Mouse (Mus musculus) E14TG2a.4 (cell line): Measurements from ENCODE around the gene Cdh12.
"Not testable (repeated sequence)": the region's sequence is repeated elsewhere in the genome, so short reads cannot be mapped to it uniquely, and the experiment has no call there.

Experiments
- H3K27me3 ChIP-seq: 2 replicates; pipeline ENCODE4 v1.6.1; 2014; ENCODE audit warnings: low read length, control low read depth; ENCODE audit not compliant: insufficient read depth
- H3K36me3 ChIP-seq: 2 replicates; pipeline ENCODE4 v1.6.1; 2014; ENCODE audit warnings: low read length, control low read depth; ENCODE audit not compliant: insufficient read depth
- H3K4me1 ChIP-seq: replicated peaks from 2 replicates; pipeline ENCODE4 v1.6.1; 2014; ENCODE audit warnings: low read depth, low read length, control low read depth
- H3K4me3 ChIP-seq: replicated peaks from 2 replicates; pipeline ENCODE4 v1.5.1; 2014; ENCODE audit warnings: mild to moderate bottlenecking, low read length
- H3K9me3 ChIP-seq: 2 replicates; pipeline ENCODE4 v1.6.1; 2014; ENCODE audit warnings: low read length, control low read depth
- CTCF ChIP-seq: conservative IDR thresholded peaks from 2 replicates; pipeline ENCODE4 v1.5.1; 2014; ENCODE audit warnings: low read length
- NANOG ChIP-seq: IDR thresholded peaks from 2 replicates; pipeline ENCODE4 v1.6.1; 2014; ENCODE audit warnings: borderline replicate concordance, low read length, mixed read lengths
- POU5F1 ChIP-seq: IDR thresholded peaks from 2 replicates; pipeline ENCODE4 v1.6.1; 2014; ENCODE audit warnings: low read length, borderline replicate concordance

The Cdh12 gene

GRCm38 (mm10) chr15:21180191-21180590, 731.1 kb downstream of the Cdh12 start:
- Histone ChIP-seq H3K4me3 (no peak overlapping the region), H3K36me3 (no peaks in the 10 kb centered on the region), H3K9me3 (no peaks in the 10 kb centered on the region), H3K27me3 (no peaks in the 10 kb centered on the region), H3K4me1 (no peaks in the 10 kb centered on the region)
- TF ChIP-seq NANOG = no peak
- no peak for TF ChIP-seq CTCF
- TF ChIP-seq POU5F1 = no peak

GRCm38 (mm10) chr15:21185799-21186198, 736.7 kb downstream of the Cdh12 start:
- TF ChIP-seq NANOG (peak; percentile 86), CTCF (no peak)
- H3K9me3 ChIP-seq = no peaks in the 10 kb centered on the region
- H3K27me3 ChIP-seq = no peaks in the 10 kb centered on the region
- no peak overlapping the region for H3K4me3 ChIP-seq
- no peaks in the 10 kb centered on the region for H3K36me3 ChIP-seq
- no peaks in the 10 kb centered on the region for H3K4me1 ChIP-seq

GRCm38 (mm10) chr15:21210089-21210488, 761.0 kb downstream of the Cdh12 start:
- H3K9me3 ChIP-seq, H3K4me1 ChIP-seq, H3K4me3 ChIP-seq, H3K27me3 ChIP-seq, H3K36me3 ChIP-seq: not testable (repeated sequence)

GRCm38 (mm10) chr15:21223006-21223405, 773.9 kb downstream of the Cdh12 start:
- H3K4me3 ChIP-seq = no peak overlapping the region
- TF ChIP-seq POU5F1 = no peak
- TF ChIP-seq NANOG = no peak
- TF ChIP-seq CTCF = no peak
- H3K27me3 ChIP-seq = no peaks in the 10 kb centered on the region
- H3K4me1 ChIP-seq = no peaks in the 10 kb centered on the region
- no peaks in the 10 kb centered on the region for H3K36me3 ChIP-seq
- H3K9me3 ChIP-seq = no peaks in the 10 kb centered on the region

- H3K4me1 ChIP-seq = no peaks in the 10 kb centered on the region
- TF ChIP-seq POU5F1 (no peak), NANOG (no peak), CTCF (no peak)
Measured at GRCm38 (mm10) chr15:21261318-21261717, 812.3 kb downstream of the Cdh12 start.

GRCm38 (mm10) chr15:21269856-21270255, 820.8 kb downstream of the Cdh12 start:
- Histone ChIP-seq H3K4me1 (no peaks in the 10 kb centered on the region), H3K27me3 (no peaks in the 10 kb centered on the region), H3K36me3 (no peaks in the 10 kb centered on the region), H3K4me3 (no peak overlapping the region), H3K9me3 (no peaks in the 10 kb centered on the region)
- no peak for TF ChIP-seq NANOG
- TF ChIP-seq POU5F1 = no peak
- TF ChIP-seq CTCF = no peak

More at GRCm38 (mm10) chr15:21261318-21261717, 812.3 kb downstream of the Cdh12 start:
- H3K9me3 ChIP-seq = no peaks in the 10 kb centered on the region
- no peaks in the 10 kb centered on the region for H3K36me3 ChIP-seq
- no peaks in the 10 kb centered on the region for H3K27me3 ChIP-seq
- H3K4me3 ChIP-seq = no peak overlapping the region

- Histone ChIP-seq H3K4me1 (no peaks in the 10 kb centered on the region), H3K36me3 (no peaks in the 10 kb centered on the region), H3K4me3 (no peak overlapping the region), H3K27me3 (no peaks in the 10 kb centered on the region), H3K9me3 (no peaks in the 10 kb centered on the region)
- TF ChIP-seq CTCF = no peak
- TF ChIP-seq NANOG = no peak
- no peak for TF ChIP-seq POU5F1
Measured at GRCm38 (mm10) chr15:21297051-21297450, 848.0 kb downstream of the Cdh12 start.

GRCm38 (mm10) chr15:21315457-21315856, 866.4 kb downstream of the Cdh12 start:
- Histone ChIP-seq H3K36me3 (no peaks in the 10 kb centered on the region), H3K27me3 (no peaks in the 10 kb centered on the region), H3K9me3 (no peaks in the 10 kb centered on the region)

GRCm38 (mm10) chr15:21343853-21344252, 894.8 kb downstream of the Cdh12 start:
- TF ChIP-seq POU5F1 (no peak), CTCF (no peak), NANOG (no peak)
- no peaks in the 10 kb centered on the region for H3K4me1 ChIP-seq
- no peaks in the 10 kb centered on the region for H3K36me3 ChIP-seq
- H3K4me3 ChIP-seq = no peak overlapping the region
- no peaks in the 10 kb centered on the region for H3K27me3 ChIP-seq
- H3K9me3 ChIP-seq = no peaks in the 10 kb centered on the region

More at GRCm38 (mm10) chr15:21315457-21315856, 866.4 kb downstream of the Cdh12 start:
- no peaks in the 10 kb centered on the region for H3K4me1 ChIP-seq
- no peak overlapping the region for H3K4me3 ChIP-seq
- TF ChIP-seq CTCF (no peak), POU5F1 (no peak), NANOG (no peak)

- Histone ChIP-seq H3K36me3 (no peaks in the 10 kb centered on the region), H3K4me3 (no peak overlapping the region), H3K27me3 (no peaks in the 10 kb centered on the region), H3K9me3 (no peaks in the 10 kb centered on the region), H3K4me1 (no peaks in the 10 kb centered on the region)
- TF ChIP-seq NANOG (no peak), POU5F1 (no peak), CTCF (no peak)
Measured at GRCm38 (mm10) chr15:21344323-21344722, 895.3 kb downstream of the Cdh12 start.
